Mouse (Mus musculus): ENCODE data around the gene Slc35e4.

DNA sequence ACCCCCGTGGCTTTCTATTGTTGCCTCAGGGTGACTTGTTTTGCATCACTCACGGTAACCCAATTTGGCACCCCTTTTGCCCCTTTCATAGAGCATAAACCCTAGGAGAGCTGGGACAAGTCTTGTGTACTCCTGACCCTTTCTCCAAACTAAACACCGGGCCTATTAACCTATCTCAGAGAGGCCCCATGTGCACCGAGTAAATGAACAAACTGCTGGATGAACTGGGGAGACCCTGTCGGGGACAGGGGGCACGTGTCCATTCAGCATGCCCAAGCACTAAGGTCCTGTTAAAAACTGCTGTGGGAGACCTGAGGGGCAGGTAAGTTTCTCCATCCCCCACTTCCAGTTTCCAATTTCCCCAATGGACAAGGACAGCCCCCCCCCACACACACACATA lies 16.5 kb upstream of the Slc35e4 start:
- TF ChIP-seq CTCF (IDR thresholded peaks at IDR 0.05; ENCODE audit: low read depth) (no peak), EP300 (optimal IDR thresholded peaks at IDR 0.05) (no peak)
